Comparison of ENCODE assay signal across 10 mouse cellular contexts in the genomic region with DNA sequence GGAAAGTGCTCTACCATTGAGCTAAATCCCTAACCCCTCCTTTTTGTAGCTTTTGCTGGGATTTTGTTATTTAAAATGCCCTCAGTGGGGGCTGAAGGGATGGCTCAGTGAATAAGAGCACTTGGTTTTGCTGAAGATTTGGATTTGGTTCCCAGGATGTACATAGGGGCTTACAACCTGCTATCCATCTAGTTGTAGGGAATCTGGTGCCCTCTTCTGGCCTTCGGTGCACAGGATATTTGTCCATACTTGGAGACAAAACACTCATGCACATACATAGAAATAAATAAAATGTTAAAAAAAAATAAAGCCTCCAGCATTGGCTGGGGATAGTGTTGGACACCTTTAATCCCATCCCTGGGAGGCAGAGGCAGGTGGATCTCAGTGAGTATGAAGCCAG. TPM values are rescaled to one million over a fixed set of nuclear protein-coding genes. Genes with fewer than 3 reads are reported as not detected.
DNase-seq lines count a peak whose midpoint lies in the region; ATAC-seq lines count a peak whose summit lies in the region.
"Had no signal": no experiment of that assay in that cellular context is flagged by ENCODE, and none has a peak within 500 bp of the region (broad histone marks: within the 10 kb centered on the region; RNA-seq: fewer than 3 reads in every experiment).

No protein-coding gene starts in this region.

- H3K4me2 ChIP-seq in hindbrain, embryonic 14.5 days (replicated peaks), result no peak overlapping the region
- no peak overlapping the region for H3K4me2 ChIP-seq in hindbrain, embryonic 11.5 days (replicated peaks; ENCODE audit: low read depth, low read length)
- H3K4me2 ChIP-seq: limb, embryonic 13.5 days had no signal

- no peaks in the 10 kb centered on the region for H3K27me3 ChIP-seq in hindbrain, embryonic 14.5 days (ENCODE audit: control insufficient read depth, insufficient read depth, low read length)
- no peaks in the 10 kb centered on the region for H3K27me3 ChIP-seq in hindbrain, embryonic 11.5 days (ENCODE audit: control insufficient read depth, insufficient read depth, low read length)
- H3K27me3 ChIP-seq: limb, embryonic 13.5 days had no signal

- no peak for ATAC-seq in hindbrain, embryonic 14.5 days (ENCODE audit: low FRiP score)
- ATAC-seq in hindbrain, embryonic 11.5 days (ENCODE audit: low FRiP score), result no peak

- peaks cover 64% of the 10 kb centered on the region for H3K36me3 ChIP-seq in hindbrain, embryonic 14.5 days (replicated peaks; ENCODE audit: control insufficient read depth, insufficient read depth)
- H3K36me3 ChIP-seq in hindbrain, embryonic 11.5 days (ENCODE audit: control insufficient read depth, insufficient read depth, low read length), result peaks cover 9% of the 10 kb centered on the region; the same call in 1 of the 2 replicates

- no peak overlapping the region for H3K4me3 ChIP-seq in hindbrain, embryonic 14.5 days (replicated peaks; ENCODE audit: low read length)
- no peak overlapping the region for H3K4me3 ChIP-seq in hindbrain, embryonic 11.5 days (ENCODE audit: low read depth, low read length)
- H3K4me3 ChIP-seq: limb, embryonic 13.5 days had no signal

- H3K4me1 ChIP-seq in hindbrain, embryonic 14.5 days (replicated peaks; ENCODE audit: control insufficient read depth, insufficient read depth, low read length), result peaks cover 5% of the 10 kb centered on the region
- 0 out of 2 replicates have a peak, but pooled peaks cover 2% of the 10 kb centered on the region for H3K4me1 ChIP-seq in hindbrain, embryonic 11.5 days (replicated peaks; ENCODE audit: control insufficient read depth, insufficient read depth, low read length)

- no peak overlapping the region for H3K27ac ChIP-seq in hindbrain, embryonic 14.5 days
- H3K27ac ChIP-seq in hindbrain, embryonic 11.5 days (ENCODE audit: low read depth, low read length), result no peak overlapping the region
- H3K27ac ChIP-seq: limb, embryonic 13.5 days had no signal

- 86% methylated on average over 1 of the region's 1 CpGs for WGBS in hindbrain, embryonic 14.5 days
- WGBS in hindbrain, embryonic 11.5 days, result 83% methylated on average over 1 of the region's 1 CpGs

- H3K9me3 ChIP-seq in hindbrain, embryonic 14.5 days (ENCODE audit: control insufficient read depth, low read length), result no peaks in the 10 kb centered on the region
- no peaks in the 10 kb centered on the region for H3K9me3 ChIP-seq in hindbrain, embryonic 11.5 days (ENCODE audit: control insufficient read depth, low read length)
- H3K9me3 ChIP-seq: limb, embryonic 13.5 days had no signal

- peak; percentile 39 for DNase-seq in hindbrain, embryonic 14.5 days (ENCODE audit: low spot score)
- DNase-seq in hindbrain, embryonic 11.5 days (ENCODE audit: low spot score), result no peak
- DNase-seq in lung, postnatal 10 days, result peak; percentile 41
- DNase-seq in lung, postnatal 4 days, result no peak
- DNase-seq in brain, adult 2 months (ENCODE audit: low read depth, low spot score), result peak; percentile 56
- peak; percentile 39 for DNase-seq in thymus, postnatal 14 days
- no peak for DNase-seq in cerebellum, adult 11 months
- DNase-seq: adrenal gland, postnatal 14 days; cerebellum, adult 8-10 months had no signal

- no peak overlapping the region for H3K9ac ChIP-seq in hindbrain, embryonic 14.5 days
- H3K9ac ChIP-seq in hindbrain, embryonic 11.5 days (ENCODE audit: low read depth, low read length), result no peak overlapping the region
- H3K9ac ChIP-seq: limb, embryonic 13.5 days had no signal

RNA-seq across cellular contexts. Expression of a gene that starts 2.5 kb away (rescaled TPM):
- 18.8 and 22.7 TPM in 2 replicates for polyA plus RNA-seq in hindbrain, embryonic 14.5 days (2014; fragmentation: Nextera tagmentation; extraction: Ambion mirVana)
- polyA plus RNA-seq in hindbrain, embryonic 11.5 days (2014; fragmentation: Nextera tagmentation; extraction: Ambion mirVana), result 15.6 and 17.6 TPM in 2 replicates

RNA-seq across cellular contexts. Expression of a gene that starts 14.7 kb away (rescaled TPM):
- polyA plus RNA-seq in hindbrain, embryonic 14.5 days (2014; fragmentation: Nextera tagmentation; extraction: Ambion mirVana), result 354 and 374 TPM in 2 replicates
- 474 and 506 TPM in 2 replicates for polyA plus RNA-seq in hindbrain, embryonic 11.5 days (2014; fragmentation: Nextera tagmentation; extraction: Ambion mirVana)

RNA-seq across cellular contexts. Expression of a gene that starts 23.8 kb away (rescaled TPM):
- 67.8 TPM in 2 replicates for polyA plus RNA-seq in hindbrain, embryonic 14.5 days (2014; fragmentation: Nextera tagmentation; extraction: Ambion mirVana)
- polyA plus RNA-seq in hindbrain, embryonic 11.5 days (2014; fragmentation: Nextera tagmentation; extraction: Ambion mirVana), result 82.2 and 83.5 TPM in 2 replicates

RNA-seq across cellular contexts. Expression of a gene that starts 23.8 kb away (rescaled TPM):
- polyA plus RNA-seq in hindbrain, embryonic 14.5 days (2014; fragmentation: Nextera tagmentation; extraction: Ambion mirVana), result 40.7 and 48.0 TPM in 2 replicates
- 74.7 and 74.9 TPM in 2 replicates for polyA plus RNA-seq in hindbrain, embryonic 11.5 days (2014; fragmentation: Nextera tagmentation; extraction: Ambion mirVana)

RNA-seq across cellular contexts. Expression of a gene that starts 24.0 kb away (rescaled TPM):
- polyA plus RNA-seq in hindbrain, embryonic 14.5 days (2014; fragmentation: Nextera tagmentation; extraction: Ambion mirVana), result 13.2 and 15.2 TPM in 2 replicates
- polyA plus RNA-seq in hindbrain, embryonic 11.5 days (2014; fragmentation: Nextera tagmentation; extraction: Ambion mirVana), result 16.4 and 20.7 TPM in 2 replicates

Comparison
In these comparisons a context has a peak if more than half of its experiments do, and no peak if none do; other contexts are left out.
1. DNase-seq: peak in hindbrain, embryonic 14.5 days (single experiment), lung, postnatal 10 days (single experiment), brain, adult 2 months (single experiment) and thymus, postnatal 14 days (single experiment); none in hindbrain, embryonic 11.5 days (single experiment), lung, postnatal 4 days (0 of 2) and cerebellum, adult 11 months (single experiment).